Mouse (Mus musculus): Measurements from ENCODE around the gene Slc6a13.

The Slc6a13 gene

GRCm38 (mm10) chr6:121378256-121378655 is 78.2 kb downstream of the Slc6a13 start:
- no peak for DNase-seq (ENCODE audit: low spot score)

GRCm38 (mm10) chr6:121380576-121380975 is 80.5 kb downstream of the Slc6a13 start:
- no peak for DNase-seq (ENCODE audit: low spot score)

GRCm38 (mm10) chr6:121382071-121382470 is 82.0 kb downstream of the Slc6a13 start:
- DNase-seq (ENCODE audit: low spot score): no peak

- DNase-seq (ENCODE audit: low spot score): no peak
These were observed 85.4 kb downstream of the Slc6a13 start for GRCm38 (mm10) chr6:121385397-121385796.

All from testis, postnatal 10 days (tissue).